Mouse (Mus musculus) erythroblast, embryonic 14.5 days (primary cell): ENCODE results near the gene C1ql4. TPM values are rescaled to one million over a fixed set of nuclear protein-coding genes. Genes with fewer than 3 reads are reported as not detected.

Experiments
- H3K27me3 ChIP-seq: 2 replicates; pipeline ENCODE4 v1.6.1; 2012; ENCODE audit warnings: inconsistent platforms; ENCODE audit not compliant: control insufficient read depth
- H3K36me3 ChIP-seq: 2 replicates; pipeline ENCODE4 v1.6.1; 2012; ENCODE audit warnings: mild to moderate bottlenecking, inconsistent platforms; ENCODE audit not compliant: control insufficient read depth
- H3K4me1 ChIP-seq: 2 replicates; pipeline ENCODE4 v1.6.1; 2012; ENCODE audit warnings: inconsistent platforms; ENCODE audit not compliant: control insufficient read depth
- H3K4me3 ChIP-seq: replicated peaks from 2 replicates; pipeline ENCODE3; 2012; ENCODE audit warnings: moderate library complexity, mild to moderate bottlenecking, inconsistent platforms
- H3K9me3 ChIP-seq: 2 replicates; pipeline ENCODE4 v1.6.1; 2012; ENCODE audit warnings: low read length, inconsistent platforms, mixed read lengths; ENCODE audit not compliant: control insufficient read depth
- GATA1 ChIP-seq: IDR thresholded peaks from 2 replicates; pipeline ENCODE4 v1.6.1; 2012; ENCODE audit warnings: low read length, inconsistent platforms, mixed read lengths
- TAL1 ChIP-seq: IDR thresholded peaks from 3 replicates; pipeline ENCODE4 v1.6.1; 2012; ENCODE audit warnings: low read length, inconsistent platforms, mixed read lengths
- polyA plus RNA-seq: library from polyadenylated mRNA; stranded (reverse); fragments of >175 nt; gene quantifications from 2 replicates; pipeline ENCODE4 v1.2.3, GENCODE M21; 2012

The C1ql4 gene
- not detected in 2 replicates for polyA plus RNA-seq

DNA sequence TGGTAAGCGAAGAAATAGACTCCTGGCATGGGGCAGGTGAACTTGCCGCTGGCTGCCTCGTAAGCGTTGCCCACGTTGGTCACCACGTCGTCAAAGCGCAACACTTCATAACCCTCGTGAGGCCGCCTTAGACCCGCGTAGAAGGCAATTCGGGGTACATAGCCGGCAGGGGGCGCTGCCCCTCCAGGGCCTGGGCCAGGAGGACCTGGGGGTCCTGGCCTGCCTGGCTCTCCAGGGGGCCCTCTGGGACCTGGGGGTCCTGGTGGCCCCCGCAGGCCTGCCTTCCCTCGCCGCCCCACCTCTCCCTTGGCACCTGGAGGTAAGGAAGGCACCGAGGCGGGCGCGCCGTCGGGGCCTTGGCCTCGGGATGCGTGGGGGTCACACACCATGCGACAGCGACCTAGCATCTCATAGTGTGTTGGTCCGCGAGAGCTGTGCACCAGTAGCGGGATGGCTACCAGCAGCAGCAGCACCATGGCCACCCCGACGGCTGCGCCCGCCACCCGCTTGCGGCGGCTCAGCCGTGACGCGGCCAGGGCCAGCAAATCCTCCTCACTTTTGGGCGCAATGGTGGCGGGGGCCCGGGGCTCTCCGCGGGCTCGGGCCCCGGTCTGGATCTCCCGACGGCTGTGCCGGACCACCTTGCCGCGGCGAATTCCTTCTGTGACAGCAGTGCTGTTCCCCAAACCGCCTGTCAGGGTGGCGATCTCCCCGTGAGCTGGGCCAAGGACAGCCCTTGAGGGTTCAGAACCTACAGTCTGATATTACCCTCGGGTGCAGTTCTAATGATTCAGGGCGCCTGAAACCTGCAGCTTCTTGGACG lies at the start of gene C1ql4:
TSS of gene C1ql4 (minus strand) at position 565 of the 823 bp plus-strand sequence.
- Histone ChIP-seq H3K36me3 (peaks cover 16% of the 10 kb centered on the region), H3K27me3 (peaks cover 92% of the 10 kb centered on the region), H3K4me1 (peaks cover 22% of the 10 kb centered on the region), H3K9me3 (peaks cover 6% of the 10 kb centered on the region; the same call in 1 of the 2 replicates), H3K4me3 (no peak within 1 kb of the TSS)
- no peak for TF ChIP-seq TAL1
- no peak for TF ChIP-seq GATA1

DNA sequence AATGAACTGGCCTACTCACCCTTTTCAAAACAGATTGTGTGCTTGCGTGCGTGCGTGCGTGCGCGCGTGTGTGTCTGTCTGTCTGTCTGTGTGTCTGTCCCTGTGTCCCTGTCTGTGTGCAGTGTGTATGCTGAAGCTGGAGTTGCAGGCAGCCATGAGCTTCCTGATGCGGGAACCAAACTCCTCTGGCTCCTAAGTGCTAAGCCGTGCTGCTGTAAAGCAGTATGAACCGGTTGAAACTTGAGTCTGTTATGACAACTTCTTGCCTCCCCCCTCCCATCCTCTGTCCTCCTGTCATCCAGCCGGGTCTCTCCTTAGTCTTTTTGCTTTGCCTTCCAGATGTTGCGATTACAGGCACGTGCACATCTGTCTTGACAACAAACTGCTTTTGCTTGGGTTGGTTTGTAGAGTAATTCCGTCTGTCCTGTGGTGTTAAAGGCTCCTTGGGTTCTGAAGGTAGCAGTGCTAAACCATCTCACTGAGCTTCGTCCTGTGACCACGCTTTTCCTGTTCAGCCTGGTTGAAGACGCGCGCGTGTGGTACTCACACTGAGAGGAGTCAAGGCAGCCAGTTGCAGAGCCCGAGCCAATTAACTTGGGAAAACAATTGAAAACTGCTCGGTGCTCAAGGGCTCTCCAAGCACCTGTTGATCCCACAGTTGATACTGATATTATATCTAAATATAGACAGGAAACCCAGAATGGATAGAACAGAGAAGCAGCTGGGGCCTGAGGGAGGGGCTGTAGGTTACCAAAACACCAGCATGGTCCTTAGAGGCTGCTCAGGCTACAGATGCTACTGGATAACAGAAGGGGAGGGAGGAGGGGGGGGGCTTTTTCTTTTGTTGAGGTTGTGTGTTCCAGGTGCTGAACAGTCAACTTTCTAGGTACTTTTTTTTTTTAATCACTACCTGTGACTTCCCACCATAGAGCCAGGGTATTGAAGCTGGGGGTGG lies 42.6 kb upstream of the C1ql4 start:
- Histone ChIP-seq H3K36me3 (no peaks in the 10 kb centered on the region; the same call in 1 of the 2 replicates), H3K9me3 (no peaks in the 10 kb centered on the region), H3K4me3 (no peak overlapping the region), H3K27me3 (peaks cover 20% of the 10 kb centered on the region), H3K4me1 (peaks cover 20% of the 10 kb centered on the region)
- TF ChIP-seq GATA1, result no peak
- TF ChIP-seq TAL1, result no peak

GRCm38 (mm10) chr15:99129441-99129840 lies 41.8 kb upstream of the C1ql4 start:
- no peaks in the 10 kb centered on the region for H3K9me3 ChIP-seq
- TF ChIP-seq GATA1 (no peak), TAL1 (no peak)
- no peaks in the 10 kb centered on the region; the same call in 1 of the 2 replicates for H3K36me3 ChIP-seq
- no peak overlapping the region for H3K4me3 ChIP-seq
- peaks cover 20% of the 10 kb centered on the region for H3K4me1 ChIP-seq
- H3K27me3 ChIP-seq, result peaks cover 26% of the 10 kb centered on the region

DNA sequence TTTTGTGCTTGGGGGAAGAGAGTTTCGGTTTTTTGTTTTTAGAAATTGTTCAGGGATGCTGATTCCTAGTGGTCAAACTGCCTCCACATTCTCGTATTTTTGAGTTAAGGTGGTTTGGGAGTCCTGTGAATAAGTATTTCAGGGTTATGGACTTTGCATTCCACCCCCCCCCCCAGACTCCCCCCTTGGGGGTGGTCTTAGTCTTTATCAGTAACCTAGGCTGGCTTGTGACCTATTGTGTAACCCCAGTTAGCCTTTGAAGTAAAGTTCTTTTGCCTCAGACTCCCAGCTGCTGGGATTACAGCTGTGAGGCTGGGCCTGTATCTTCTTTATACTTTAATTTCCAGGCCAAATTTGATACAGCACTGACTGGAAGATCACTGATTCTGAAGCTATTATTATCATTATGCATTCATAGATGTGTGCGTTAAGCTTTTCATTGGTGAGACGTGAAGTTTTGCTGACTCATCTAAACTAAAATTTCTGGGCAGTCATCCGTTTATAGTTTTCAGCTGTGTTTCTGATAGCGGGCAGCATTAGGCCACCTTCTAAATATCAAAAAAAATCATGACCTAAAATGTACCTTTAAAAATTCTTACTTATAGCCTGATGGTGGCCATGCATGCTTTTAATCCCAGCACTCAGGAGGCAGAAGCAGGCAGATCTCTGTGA lies 40.4 kb upstream of the C1ql4 start:
- Histone ChIP-seq H3K27me3 (peaks cover 26% of the 10 kb centered on the region), H3K4me1 (peaks cover 20% of the 10 kb centered on the region), H3K4me3 (no peak overlapping the region), H3K9me3 (no peaks in the 10 kb centered on the region), H3K36me3 (no peaks in the 10 kb centered on the region; the same call in 1 of the 2 replicates)
- TF ChIP-seq GATA1 (no peak), TAL1 (no peak)

- H3K27me3 ChIP-seq, result peaks cover 26% of the 10 kb centered on the region
- H3K9me3 ChIP-seq, result no peaks in the 10 kb centered on the region
- no peak for TF ChIP-seq GATA1
- TF ChIP-seq TAL1, result no peak
- no peaks in the 10 kb centered on the region; the same call in 1 of the 2 replicates for H3K36me3 ChIP-seq
- H3K4me3 ChIP-seq, result peak overlapping the region; percentile 72
- peaks cover 20% of the 10 kb centered on the region for H3K4me1 ChIP-seq
Measured at GRCm38 (mm10) chr15:99126816-99127365, 39.3 kb upstream of the C1ql4 start.

- Histone ChIP-seq H3K27me3 (peaks cover 30% of the 10 kb centered on the region), H3K4me3 (peak overlapping the region; percentile 72), H3K9me3 (no peaks in the 10 kb centered on the region), H3K36me3 (no peaks in the 10 kb centered on the region), H3K4me1 (peaks cover 20% of the 10 kb centered on the region)
- TF ChIP-seq TAL1, result no peak
- TF ChIP-seq GATA1, result no peak
Measured at GRCm38 (mm10) chr15:99126081-99126815, 38.6 kb upstream of the C1ql4 start.

GRCm38 (mm10) chr15:99125711-99126080 lies 38.1 kb upstream of the C1ql4 start, which contains the start of gene Spats2:
TSS of gene Spats2 (plus strand) at chr15:99125916.
- Histone ChIP-seq H3K9me3 (no peaks in the 10 kb centered on the region), H3K27me3 (peaks cover 35% of the 10 kb centered on the region), H3K4me1 (peaks cover 20% of the 10 kb centered on the region), H3K4me3 (peak within 1 kb of the TSS; percentile 72), H3K36me3 (no peaks in the 10 kb centered on the region)
- no peak for TF ChIP-seq TAL1
- TF ChIP-seq GATA1, result no peak

DNA sequence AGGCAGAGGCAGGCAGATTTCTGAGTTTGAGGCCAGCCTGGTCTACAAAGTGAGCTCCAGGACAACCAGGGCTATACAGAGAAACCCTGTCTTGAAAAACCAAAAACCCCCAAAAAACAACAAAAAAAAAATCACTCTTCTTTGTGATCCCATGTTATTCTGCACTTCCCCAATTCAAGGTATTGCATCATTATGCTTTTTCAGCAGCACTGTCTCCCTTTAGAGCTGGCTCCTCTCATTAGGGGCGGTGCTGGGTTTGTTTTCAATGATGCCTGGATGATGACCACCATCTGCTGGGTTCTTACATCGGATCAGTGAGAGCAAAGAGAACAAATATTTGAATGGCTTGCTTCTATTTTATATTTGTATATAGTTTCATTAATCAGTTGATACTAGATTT lies 35.0 kb upstream of the C1ql4 start:
- H3K4me3 ChIP-seq, result no peak overlapping the region
- peaks cover 17% of the 10 kb centered on the region for H3K4me1 ChIP-seq
- peaks cover 36% of the 10 kb centered on the region for H3K27me3 ChIP-seq
- H3K9me3 ChIP-seq, result no peaks in the 10 kb centered on the region
- TF ChIP-seq TAL1, result no peak
- TF ChIP-seq GATA1, result no peak
- no peaks in the 10 kb centered on the region for H3K36me3 ChIP-seq
